Mouse (Mus musculus) gastrocnemius, adult 2 months (tissue): Measurements from ENCODE around the gene Ovol3. TPM values are rescaled to one million over a fixed set of nuclear protein-coding genes. Genes with fewer than 3 reads are reported as not detected.
"Not testable (repeated sequence)": the region's sequence is repeated elsewhere in the genome, so short reads cannot be mapped to it uniquely, and the experiment has no call there.

ENCODE experiments used
- DNase-seq: peaks from one replicate; pipeline ENCODE4 v3.0.0; 2022
- H3K27ac ChIP-seq: fragments of 200-600 bp; 2 replicates; pipeline ENCODE4 v1.8.1; 2022; ENCODE audit warnings: mild to moderate bottlenecking
- H3K4me3 ChIP-seq: fragments of 200-600 bp; 2 replicates; pipeline ENCODE4 v1.8.1; 2022; ENCODE audit warnings: mild to moderate bottlenecking, moderate library complexity
- CTCF ChIP-seq: fragments of 200-600 bp; IDR thresholded peaks from 2 replicates; pipeline ENCODE4 v1.8.1; 2022; ENCODE audit warnings: antibody characterized with exemption, mild to moderate bottlenecking, moderate library complexity
- intact Hi-C: fragments of 180-260 bp; cut with DNase I; formaldehyde crosslinking; loops from one replicate; pipeline ENCODE4 v1.15.1; 2025
- total RNA-seq, 2 experiments: library from RNA; stranded (reverse); gene quantifications; 2 replicates each; pipeline ENCODE4 v1.2.3; 2021

Gene Ovol3
- total RNA-seq, 2 experiments from 2014 or later, result not detected

DNA sequence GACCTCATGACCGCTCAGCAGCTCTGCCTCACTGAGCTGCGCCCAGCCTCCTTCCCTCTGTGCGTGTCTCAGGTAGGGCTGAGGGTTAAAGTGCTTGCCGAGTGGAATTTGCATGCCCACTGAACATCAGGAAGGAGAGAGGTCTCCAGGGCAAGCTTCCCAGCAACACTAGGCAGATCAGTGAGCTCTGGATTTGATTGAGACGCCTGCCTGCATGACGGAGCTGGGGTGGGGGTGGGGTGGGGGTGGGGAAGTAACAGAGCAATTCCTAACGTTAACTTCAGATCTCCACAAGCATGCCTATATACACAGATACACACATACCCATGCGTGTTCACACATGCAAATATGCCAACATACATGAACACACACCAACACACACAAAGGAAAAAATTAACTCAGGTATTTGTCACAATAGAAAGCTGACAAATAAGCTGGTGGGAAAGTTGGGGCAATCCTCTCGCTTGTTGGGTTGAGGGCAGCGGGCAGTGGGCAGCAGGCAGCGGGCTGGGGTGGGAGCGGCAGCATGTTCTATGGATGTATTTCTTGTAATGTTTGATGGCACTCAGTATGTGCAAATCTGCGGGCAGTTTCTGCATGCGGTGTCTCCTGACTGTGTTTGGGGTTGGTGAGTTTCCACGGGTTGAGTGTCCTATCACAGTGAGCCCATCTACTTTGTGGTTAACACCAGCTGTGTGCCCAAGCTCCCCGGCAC, 16.1 kb downstream of the Ovol3 start:
- no peak for TF ChIP-seq CTCF
- peak overlapping the region; percentile 79 for H3K4me3 ChIP-seq
- intact Hi-C loops, result loop anchor here (5.0 kb wide), 1 partner anchor 37 kb away; the partner anchor contains the start of gene Cox7a1
- DNase-seq, result peak; percentile 76
- peak overlapping the region; percentile 88 for H3K27ac ChIP-seq

DNA sequence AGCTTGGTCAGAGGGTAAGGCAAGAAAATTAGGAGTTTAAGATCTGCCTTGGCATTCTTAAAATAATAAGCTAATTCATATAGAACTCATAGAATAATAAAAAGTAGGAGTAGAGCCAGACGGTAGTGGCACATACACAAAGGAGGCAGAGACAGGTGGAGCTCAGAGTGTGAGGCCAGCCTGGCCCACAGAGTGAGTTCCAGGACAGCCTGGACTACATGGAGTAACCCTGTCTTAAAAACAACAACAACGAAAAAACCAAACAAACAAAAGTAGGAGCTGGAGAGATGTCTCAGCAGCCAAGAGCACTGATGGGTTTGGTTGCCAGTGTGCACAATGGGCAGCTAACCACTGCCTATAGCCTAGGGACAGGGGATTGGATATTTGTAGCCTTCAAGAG, 18.2 kb downstream of the Ovol3 start:
- Histone ChIP-seq H3K4me3 (no peak overlapping the region), H3K27ac (no peak overlapping the region)
- intact Hi-C loops, result loop anchor here (5.0 kb wide), 1 partner anchor 35 kb away; the partner anchor contains the start of gene Cox7a1
- TF ChIP-seq CTCF, result no peak
- DNase-seq, result no peak

DNA sequence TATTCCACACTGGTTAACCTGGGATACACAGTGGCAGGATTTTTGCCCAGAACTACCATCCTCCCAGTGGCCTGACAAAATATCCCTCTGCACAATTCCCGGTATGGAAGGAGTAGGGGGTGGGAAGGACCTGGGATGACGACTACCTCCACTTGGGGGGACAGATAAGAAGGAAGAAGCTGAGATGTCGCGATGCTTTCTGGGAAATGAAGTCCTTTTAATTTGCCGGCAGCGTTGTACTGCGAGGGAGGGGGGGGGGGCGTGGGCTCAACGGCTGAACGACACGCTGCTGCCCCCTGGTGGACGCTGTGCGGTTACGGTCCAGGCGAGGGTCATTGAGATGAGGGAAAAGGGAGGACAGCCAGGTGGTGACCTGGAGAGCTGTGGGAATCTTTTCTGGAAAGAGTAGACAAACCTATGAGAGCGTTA, 18.8 kb downstream of the Ovol3 start:
- intact Hi-C loops, result loop anchor here (5.0 kb wide), 1 partner anchor 34 kb away; the partner anchor contains the start of gene Cox7a1
- DNase-seq, result peak; percentile 83
- peak overlapping the region; percentile 62 for H3K4me3 ChIP-seq
- peak; percentile 89 for TF ChIP-seq CTCF
- H3K27ac ChIP-seq, result peak overlapping the region; percentile 73

DNA sequence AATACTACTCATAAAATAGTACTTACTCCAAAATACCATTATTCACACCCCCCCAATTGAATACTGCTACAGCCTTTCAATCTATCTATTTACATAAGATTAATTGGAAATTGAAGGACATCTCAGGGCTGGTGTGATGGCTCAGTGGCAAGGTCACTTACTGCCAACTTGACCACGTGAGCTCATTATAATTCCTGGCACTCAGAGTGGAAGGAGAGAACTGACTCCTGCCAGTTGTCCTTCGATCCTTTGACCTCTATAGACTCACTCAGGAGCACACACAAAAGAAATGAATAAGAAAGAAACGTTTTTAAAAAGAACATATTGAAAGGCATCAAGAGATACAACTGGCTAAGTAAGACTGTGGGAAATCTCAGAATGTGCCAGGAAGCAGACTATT, 19.6 kb downstream of the Ovol3 start:
- no peak for DNase-seq
- no peak overlapping the region for H3K4me3 ChIP-seq
- no peak for TF ChIP-seq CTCF
- intact Hi-C loops, result loop anchor here (5.0 kb wide), 1 partner anchor 34 kb away; the partner anchor contains the start of gene Cox7a1
- H3K27ac ChIP-seq, result no peak overlapping the region

DNA sequence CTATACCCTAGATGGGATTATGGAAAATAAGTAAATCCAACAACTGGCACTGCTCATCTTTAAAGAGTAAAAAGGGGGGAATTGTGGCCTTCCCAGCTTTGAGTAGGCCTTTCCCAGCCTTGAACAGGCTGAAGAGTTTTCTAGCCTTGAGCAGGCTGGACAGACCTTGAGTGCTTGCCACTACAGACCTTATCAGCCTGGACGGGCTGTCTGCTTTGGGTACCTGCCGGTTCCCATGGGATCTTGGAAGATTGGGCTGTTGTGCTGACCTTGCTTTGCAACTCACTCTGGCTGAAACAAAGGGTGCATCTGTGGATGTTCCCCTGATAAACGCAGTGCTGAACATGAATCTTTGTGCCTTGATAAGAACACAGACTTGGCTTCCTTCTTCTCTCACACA, 21.6 kb downstream of the Ovol3 start:
- intact Hi-C loops, result no loop called here
- Histone ChIP-seq H3K4me3 (no peak overlapping the region), H3K27ac (no peak overlapping the region)
- no peak for DNase-seq
- no peak for TF ChIP-seq CTCF

DNA sequence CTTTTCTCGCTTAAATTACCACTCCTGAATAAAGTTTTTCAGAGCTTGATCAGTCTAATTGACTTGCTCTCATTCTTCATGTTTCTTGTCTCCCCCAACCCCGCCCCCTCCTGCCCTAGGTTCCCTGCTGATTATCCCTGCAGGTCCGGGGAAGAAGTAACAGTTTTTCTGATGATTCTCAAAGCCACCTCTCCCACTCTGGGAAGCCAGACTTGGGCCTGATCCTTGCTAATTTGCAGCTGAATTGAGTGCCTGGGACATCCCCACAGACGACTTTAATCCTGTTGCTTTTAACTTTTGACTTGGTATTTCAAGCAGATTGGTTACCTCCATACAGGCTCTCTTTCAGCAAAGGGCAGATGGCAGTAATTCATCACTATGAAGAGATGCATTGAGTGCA, 24.5 kb downstream of the Ovol3 start:
- Histone ChIP-seq H3K27ac (no peak overlapping the region), H3K4me3 (no peak overlapping the region)
- no peak for TF ChIP-seq CTCF
- intact Hi-C loops, result no loop called here
- DNase-seq, result no peak

DNA sequence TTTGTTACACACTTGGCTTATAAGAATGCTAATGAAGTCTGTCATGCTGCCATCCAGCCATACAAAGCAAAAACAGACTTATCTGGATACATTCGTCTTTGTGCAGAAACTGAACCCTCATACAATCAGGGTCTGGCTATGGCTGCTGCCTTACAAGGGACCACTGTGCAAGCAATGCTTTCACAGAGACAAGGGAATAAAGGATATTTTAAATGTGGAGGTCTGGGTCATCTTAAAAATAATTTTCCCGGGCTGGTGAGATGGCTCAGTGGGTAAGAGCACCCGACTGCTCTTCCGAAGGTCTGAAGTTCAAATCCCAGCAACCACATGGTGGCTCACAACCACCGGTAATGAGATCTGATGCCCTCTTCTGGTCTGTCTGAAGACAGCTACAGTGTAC, 29.2 kb downstream of the Ovol3 start:
- not testable (repeated sequence) for H3K27ac ChIP-seq, H3K4me3 ChIP-seq, DNase-seq
- intact Hi-C loops, result loop anchor here (10.0 kb wide), 1 partner anchor 192 kb away; no protein-coding TSS in a partner anchor

DNA sequence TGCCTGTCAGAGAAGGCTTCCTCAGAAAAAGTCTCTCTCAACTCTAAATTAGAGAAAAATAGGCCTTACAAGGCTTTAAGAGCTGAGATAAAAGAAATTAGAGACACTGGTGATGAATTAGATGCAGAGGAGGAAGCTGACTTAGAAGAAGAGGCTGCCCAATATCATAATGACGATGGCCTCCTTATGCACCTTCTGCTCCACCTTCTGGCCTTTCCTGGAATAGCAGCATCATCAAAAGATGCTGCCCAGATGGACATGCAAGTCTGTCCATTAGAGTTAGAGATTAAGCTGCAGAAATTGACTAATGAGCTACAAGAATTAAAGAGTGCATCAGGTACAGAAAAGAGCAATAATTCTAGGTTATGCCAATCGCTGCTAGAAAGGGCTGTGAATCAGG, 30.1 kb downstream of the Ovol3 start:
- Histone ChIP-seq H3K4me3 (no peak overlapping the region), H3K27ac (no peak overlapping the region)
- peak; percentile 89 for TF ChIP-seq CTCF
- intact Hi-C loops, result loop anchor here (1.0 to 10.0 kb wide), 2 partner anchors 24 to 191 kb away; no protein-coding TSS in a partner anchor
- peak; percentile 74 for DNase-seq

DNA sequence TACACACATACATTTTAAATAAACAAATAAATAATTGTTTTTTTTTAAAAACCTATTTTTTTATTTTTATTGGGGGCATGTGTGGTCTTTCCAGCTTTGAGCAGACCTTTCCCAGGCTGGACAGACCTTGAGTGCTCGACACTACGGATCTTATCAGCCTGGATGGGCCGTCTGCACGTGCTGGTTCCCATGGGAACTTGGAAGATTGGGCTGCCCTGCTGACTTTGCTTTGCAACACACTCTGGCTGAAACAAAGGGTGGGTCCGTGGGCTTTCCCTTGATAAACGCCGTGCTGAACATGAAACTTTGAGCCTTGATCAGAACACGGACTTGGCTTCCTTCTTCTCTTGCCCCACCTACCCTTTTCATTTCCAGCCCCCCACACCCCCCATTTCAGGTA, 31.1 kb downstream of the Ovol3 start:
- no peak for TF ChIP-seq CTCF
- peak overlapping the region; percentile 73; the same call in 1 of the 2 replicates for H3K27ac ChIP-seq

DNA sequence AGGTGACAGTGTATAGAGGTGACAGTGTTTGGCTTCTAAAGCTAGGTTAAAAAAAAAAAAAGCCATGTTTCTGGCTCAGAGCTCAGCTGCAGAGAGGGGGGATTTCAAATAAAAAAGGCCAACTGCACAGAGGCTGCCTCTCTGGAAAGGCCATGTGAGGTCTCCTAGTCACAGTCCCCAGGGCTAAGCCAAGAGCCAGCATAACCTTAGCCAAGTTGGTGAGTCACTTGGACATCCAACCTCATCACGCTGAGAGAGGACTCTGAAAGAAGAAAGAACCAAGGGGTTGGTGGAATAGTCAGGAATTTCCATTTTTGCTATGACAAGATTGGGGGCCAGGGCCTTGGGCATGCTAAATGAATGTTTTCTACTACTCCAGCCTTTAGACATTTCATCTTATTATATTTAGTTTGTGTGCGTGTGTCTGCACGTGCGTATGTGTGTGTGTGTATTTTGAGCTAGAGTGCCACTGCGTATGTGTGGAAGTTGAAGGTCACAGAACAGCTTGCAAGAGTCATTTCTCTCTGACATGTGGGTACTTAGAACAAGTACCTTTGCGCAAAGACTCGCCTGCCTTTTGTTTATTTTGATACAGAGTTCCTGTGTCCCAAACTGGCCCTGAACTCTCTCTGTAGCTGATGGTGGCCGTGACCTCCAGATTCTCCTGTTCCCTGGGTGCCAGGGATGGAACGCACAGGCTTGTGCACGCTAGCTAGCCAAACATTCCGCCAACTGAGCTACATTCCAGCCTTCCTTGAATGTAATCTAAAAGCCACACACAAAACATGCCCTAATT, 32.4 kb downstream of the Ovol3 start:
- DNase-seq, result peak; percentile 80
- H3K4me3 ChIP-seq, result no peak overlapping the region
- TF ChIP-seq CTCF, result no peak
- peak overlapping the region; percentile 73 for H3K27ac ChIP-seq
- intact Hi-C loops, result loop anchor here (10.0 kb wide), 1 partner anchor 188 kb away; no protein-coding TSS in a partner anchor

More for the DNA sequence above, 31.1 kb downstream of the Ovol3 start:
- H3K4me3 ChIP-seq, result no peak overlapping the region
- no peak for DNase-seq
- intact Hi-C loops, result loop anchor here (10.0 kb wide), 1 partner anchor 190 kb away; no protein-coding TSS in a partner anchor

DNA sequence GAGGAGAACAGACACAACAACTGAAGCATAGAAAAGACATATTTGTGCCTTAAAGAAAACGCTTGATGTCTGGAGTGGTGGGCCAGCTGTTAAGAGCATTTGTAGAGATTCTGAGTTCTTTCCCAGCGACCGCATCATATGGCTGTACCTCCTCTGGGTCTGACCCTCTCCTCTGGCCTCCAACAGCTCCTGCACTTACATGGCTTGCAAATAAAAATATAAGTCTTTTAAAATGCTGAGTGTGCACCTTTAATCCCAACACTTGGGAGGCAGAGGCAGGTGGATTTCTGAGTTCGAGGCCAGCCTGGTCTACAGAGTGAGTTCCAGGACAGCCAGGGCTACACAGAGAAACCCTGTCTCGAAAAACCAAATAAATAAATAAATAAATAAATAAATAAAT, 34.9 kb downstream of the Ovol3 start:
- H3K27ac ChIP-seq, result peak overlapping the region; percentile 36
- intact Hi-C loops, result loop anchor here (10.0 kb wide), 1 partner anchor 186 kb away; no protein-coding TSS in a partner anchor
- H3K4me3 ChIP-seq, DNase-seq: not testable (repeated sequence)

DNA sequence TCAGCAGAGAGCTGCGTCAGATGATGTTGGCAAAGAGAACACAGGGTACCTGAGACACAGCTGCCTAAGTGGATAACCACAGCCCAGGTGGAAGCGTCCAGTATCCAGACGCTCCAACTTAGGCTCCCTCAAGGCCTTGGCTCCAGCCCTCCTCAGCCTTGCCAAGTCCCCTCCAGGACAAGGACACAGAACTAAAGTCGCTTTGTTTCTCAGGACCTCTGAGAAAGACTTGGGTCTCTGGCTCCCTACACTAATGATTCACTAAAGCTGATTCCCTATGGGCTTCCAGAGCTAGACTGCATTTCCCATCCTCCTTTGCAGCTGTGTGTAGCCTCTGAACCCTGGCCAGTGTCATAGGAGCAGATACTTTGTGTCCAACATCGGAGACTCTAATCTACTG, 35.3 kb downstream of the Ovol3 start:
- intact Hi-C loops, result loop anchor here (10.0 kb wide), 1 partner anchor 185 kb away; no protein-coding TSS in a partner anchor

More for the DNA sequence above, 35.3 kb downstream of the Ovol3 start:
- DNase-seq, result no peak
- Histone ChIP-seq H3K27ac (peak overlapping the region; percentile 36), H3K4me3 (no peak overlapping the region)
- TF ChIP-seq CTCF, result no peak
